ENCODE assay signal across 19 mouse cellular contexts in the genomic region with DNA sequence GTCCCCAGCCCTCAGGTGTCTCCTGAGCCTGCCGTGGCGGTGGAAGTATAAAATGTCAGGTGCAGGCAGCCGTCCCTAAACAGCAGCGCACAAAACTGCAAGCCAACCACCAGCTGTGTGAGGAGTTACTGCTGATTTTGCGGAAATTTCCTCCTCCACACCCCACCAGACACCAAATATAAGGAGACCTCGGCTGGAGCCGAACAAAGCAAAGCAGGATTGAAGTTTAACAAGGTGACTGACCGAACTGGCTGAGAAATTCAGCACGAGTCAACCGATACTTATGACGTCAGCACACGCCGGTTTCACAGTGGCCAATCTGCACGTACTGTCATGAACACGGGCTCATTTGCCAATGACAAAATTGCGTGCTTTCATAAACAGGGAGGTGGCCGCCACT. TPM values are rescaled to one million over a fixed set of nuclear protein-coding genes. Genes with fewer than 3 reads are reported as not detected.
DNase-seq lines count a peak whose midpoint lies in the region; ATAC-seq lines count a peak whose summit lies in the region.
"Had no signal": no experiment of that assay in that cellular context is flagged by ENCODE, and none has a peak within 500 bp of the region (broad histone marks: within the 10 kb centered on the region; RNA-seq: fewer than 3 reads in every experiment).

No protein-coding gene starts in this region.

- peaks cover 24% of the 10 kb centered on the region for H3K4me1 ChIP-seq in limb, embryonic 15.5 days
- peaks cover 23% of the 10 kb centered on the region for H3K4me1 ChIP-seq in limb, embryonic 10.5 days
- H3K4me1 ChIP-seq in kidney, embryonic 16.5 days (ENCODE audit: insufficient read depth, low read length), result peaks cover 29% of the 10 kb centered on the region
- H3K4me1 ChIP-seq in liver, embryonic 15.5 days (replicated peaks), result peaks cover 59% of the 10 kb centered on the region
- H3K4me1 ChIP-seq in midbrain, embryonic 16.5 days (ENCODE audit: control insufficient read depth, insufficient read depth, low read length), result peaks cover 9% of the 10 kb centered on the region

- H3K4me2 ChIP-seq in limb, embryonic 15.5 days, result no peak overlapping the region
- H3K4me2 ChIP-seq in kidney, embryonic 16.5 days (replicated peaks; ENCODE audit: low read depth, low read length), result peak overlapping the region; percentile 29
- H3K4me2 ChIP-seq in liver, embryonic 15.5 days, result peak overlapping the region; percentile 99; the same call in 1 of the 2 replicates
- H3K4me2 ChIP-seq in midbrain, embryonic 16.5 days (ENCODE audit: low read length), result no peak overlapping the region
- H3K4me2 ChIP-seq: heart, embryonic 13.5 days; hindbrain, embryonic 14.5 days had no signal

- H3K27me3 ChIP-seq in limb, embryonic 15.5 days, result no peaks in the 10 kb centered on the region
- no peaks in the 10 kb centered on the region for H3K27me3 ChIP-seq in limb, embryonic 10.5 days (ENCODE audit: low read depth, poor library complexity, severe bottlenecking)
- H3K27me3 ChIP-seq in kidney, embryonic 16.5 days (ENCODE audit: insufficient read depth, low read length), result 0 out of 2 replicates have a peak, but pooled peaks cover 2% of the 10 kb centered on the region
- no peaks in the 10 kb centered on the region for H3K27me3 ChIP-seq in liver, embryonic 15.5 days
- H3K27me3 ChIP-seq in midbrain, embryonic 16.5 days (ENCODE audit: control insufficient read depth, insufficient read depth, low read depth, low read length), result no peaks in the 10 kb centered on the region
- H3K27me3 ChIP-seq: heart, embryonic 13.5 days had no signal

- H3K9ac ChIP-seq in limb, embryonic 15.5 days, result no peak overlapping the region
- H3K9ac ChIP-seq in kidney, embryonic 16.5 days (replicated peaks; ENCODE audit: low read length), result no peak overlapping the region
- H3K9ac ChIP-seq in liver, embryonic 15.5 days, result no peak overlapping the region
- H3K9ac ChIP-seq in midbrain, embryonic 16.5 days (ENCODE audit: low read depth, low read length), result no peak overlapping the region
- H3K9ac ChIP-seq: forebrain, postnatal 0 days; heart, embryonic 13.5 days; hindbrain, embryonic 14.5 days had no signal

- no peaks in the 10 kb centered on the region for H3K36me3 ChIP-seq in limb, embryonic 15.5 days
- H3K36me3 ChIP-seq in limb, embryonic 10.5 days, result peaks cover 32% of the 10 kb centered on the region
- H3K36me3 ChIP-seq in kidney, embryonic 16.5 days (ENCODE audit: insufficient read depth, low read length), result 0 out of 2 replicates have a peak, but pooled peaks cover 2% of the 10 kb centered on the region
- H3K36me3 ChIP-seq in liver, embryonic 15.5 days (replicated peaks), result peaks cover 22% of the 10 kb centered on the region
- H3K36me3 ChIP-seq in midbrain, embryonic 16.5 days (ENCODE audit: control insufficient read depth, insufficient read depth, low read length), result no peaks in the 10 kb centered on the region

- ATAC-seq in limb, embryonic 15.5 days (ENCODE audit: insufficient number of reproducible peaks, low FRiP score, low TSS enrichment, low read depth), result no peak
- peak; percentile 6; the same call in 1 of the 2 replicates for ATAC-seq in kidney, embryonic 16.5 days (ENCODE audit: low FRiP score, low TSS enrichment)
- no peak for ATAC-seq in liver, embryonic 15.5 days (ENCODE audit: insufficient read depth)
- no peak for ATAC-seq in midbrain, embryonic 16.5 days
- ATAC-seq: forebrain, postnatal 0 days had no signal

- no peak overlapping the region for H3K4me3 ChIP-seq in limb, embryonic 15.5 days
- no peak overlapping the region for H3K4me3 ChIP-seq in limb, embryonic 10.5 days
- H3K4me3 ChIP-seq in kidney, embryonic 16.5 days (ENCODE audit: low read length), result no peak overlapping the region
- H3K4me3 ChIP-seq in liver, embryonic 15.5 days (replicated peaks), result no peak overlapping the region
- no peak overlapping the region for H3K4me3 ChIP-seq in midbrain, embryonic 16.5 days (ENCODE audit: low read depth, low read length)
- H3K4me3 ChIP-seq: forebrain, embryonic 10.5 days; heart, embryonic 13.5 days had no signal

- 69% methylated on average over 17 of the region's 17 CpGs for WGBS in limb, embryonic 15.5 days
- WGBS in limb, embryonic 10.5 days, result 97% methylated on average over 17 of the region's 17 CpGs
- 62% methylated on average over 17 of the region's 17 CpGs for WGBS in kidney, embryonic 16.5 days
- WGBS in liver, embryonic 15.5 days (ENCODE audit: insufficient replicate concordance), result 80% methylated on average over 17 of the region's 17 CpGs
- 92% methylated on average over 17 of the region's 17 CpGs for WGBS in midbrain, embryonic 16.5 days

- no peaks in the 10 kb centered on the region for H3K9me3 ChIP-seq in limb, embryonic 15.5 days
- H3K9me3 ChIP-seq in limb, embryonic 10.5 days (replicated peaks), result no peaks in the 10 kb centered on the region; the same call in 1 of the 2 replicates
- H3K9me3 ChIP-seq in kidney, embryonic 16.5 days (ENCODE audit: low read length), result no peaks in the 10 kb centered on the region; the same call in 1 of the 2 replicates
- no peaks in the 10 kb centered on the region for H3K9me3 ChIP-seq in liver, embryonic 15.5 days (replicated peaks)
- no peaks in the 10 kb centered on the region for H3K9me3 ChIP-seq in midbrain, embryonic 16.5 days (replicated peaks; ENCODE audit: control insufficient read depth, low read length, poor library complexity, severe bottlenecking)
- H3K9me3 ChIP-seq: forebrain, embryonic 10.5 days; G1E; heart, embryonic 13.5 days had no signal

- peak overlapping the region; percentile 22; the same call in 1 of the 2 replicates for H3K27ac ChIP-seq in limb, embryonic 15.5 days
- H3K27ac ChIP-seq in limb, embryonic 10.5 days, result no peak overlapping the region
- peak overlapping the region; percentile 87 for H3K27ac ChIP-seq in kidney, embryonic 16.5 days (ENCODE audit: low read length)
- H3K27ac ChIP-seq in liver, embryonic 15.5 days (replicated peaks), result peak overlapping the region; percentile 84
- no peak overlapping the region for H3K27ac ChIP-seq in midbrain, embryonic 16.5 days (ENCODE audit: low read length)
- H3K27ac ChIP-seq: forebrain, embryonic 10.5 days; heart, embryonic 13.5 days; hindbrain, embryonic 14.5 days had no signal

- no peak for DNase-seq in limb, embryonic 10.5 days (ENCODE audit: low spot score)
- DNase-seq in kidney, adult 11 months, result peak; percentile 38
- no peak for DNase-seq in spleen, postnatal 14 days (ENCODE audit: low spot score in 2 of 2)
- DNase-seq in right cerebral cortex, postnatal 36 days (ENCODE audit: low spot score in 2 of 2), result no peak
- DNase-seq: cerebellum, adult 2 months; forebrain, postnatal 0 days; heart, adult 11 months; lung, adult 18-20 months; retina, postnatal 1 day; right cerebral cortex, postnatal 4 days; thymus, postnatal 36 days had no signal

RNA-seq across cellular contexts. Expression of a gene that starts 3.5 kb away (rescaled TPM):
- polyA plus RNA-seq in limb, embryonic 15.5 days (2015; fragmentation: Nextera tagmentation; extraction: Ambion mirVana), result 51.4 and 68.0 TPM in 2 replicates
- 63.2 and 72.5 TPM in 2 replicates for polyA plus RNA-seq in limb, embryonic 10.5 days (2016; fragmentation: Nextera tagmentation; extraction: Ambion mirVana)
- 98.1 and 105 TPM in 2 replicates for polyA plus RNA-seq in kidney, embryonic 16.5 days (2015; fragmentation: Nextera tagmentation; extraction: Ambion mirVana)
- polyA plus RNA-seq in liver, embryonic 15.5 days (2015; fragmentation: Nextera tagmentation; extraction: Ambion mirVana), result 47.7 and 48.7 TPM in 2 replicates
- polyA plus RNA-seq in midbrain, embryonic 16.5 days (2015; fragmentation: Nextera tagmentation; extraction: Ambion mirVana), result 22.5 and 23.0 TPM in 2 replicates

RNA-seq across cellular contexts. Expression of a gene that starts 34.4 kb away (rescaled TPM):
- 34.8 and 36.2 TPM in 2 replicates for polyA plus RNA-seq in limb, embryonic 15.5 days (2015; fragmentation: Nextera tagmentation; extraction: Ambion mirVana)
- 31.8 and 39.1 TPM in 2 replicates for polyA plus RNA-seq in limb, embryonic 10.5 days (2016; fragmentation: Nextera tagmentation; extraction: Ambion mirVana)
- 26.8 and 27.5 TPM in 2 replicates for polyA plus RNA-seq in kidney, embryonic 16.5 days (2015; fragmentation: Nextera tagmentation; extraction: Ambion mirVana)
- polyA plus RNA-seq in liver, embryonic 15.5 days (2015; fragmentation: Nextera tagmentation; extraction: Ambion mirVana), result 3.7 and 4.7 TPM in 2 replicates
- 33.3 and 35.9 TPM in 2 replicates for polyA plus RNA-seq in midbrain, embryonic 16.5 days (2015; fragmentation: Nextera tagmentation; extraction: Ambion mirVana)
- polyA plus RNA-seq: G1E had no signal

Comparison
In these comparisons a context has a peak if more than half of its experiments do, and no peak if none do; other contexts are left out.
1. H3K27ac ChIP-seq: peak in limb, embryonic 15.5 days (single experiment), kidney, embryonic 16.5 days (single experiment) and liver, embryonic 15.5 days (single experiment); none in limb, embryonic 10.5 days (single experiment) and midbrain, embryonic 16.5 days (single experiment).
2. H3K4me2 ChIP-seq: peak in kidney, embryonic 16.5 days (single experiment) and liver, embryonic 15.5 days (single experiment); none in limb, embryonic 15.5 days (single experiment) and midbrain, embryonic 16.5 days (single experiment).